Mouse (Mus musculus) cortical plate, adult 2 months (tissue): ENCODE data around the gene Gpd1. TPM values are rescaled to one million over a fixed set of nuclear protein-coding genes. Genes with fewer than 3 reads are reported as not detected.

Source experiments
- H3K27ac ChIP-seq: fragments of 200-500 bp; 2 replicates; pipeline ENCODE4 v1.5.1; 2012; ENCODE audit warnings: low read length, control low read depth, inconsistent platforms; ENCODE audit not compliant: insufficient read depth
- H3K4me1 ChIP-seq: fragments of 200-500 bp; 2 replicates; pipeline ENCODE4 v1.6.1; 2011; ENCODE audit warnings: low read length; ENCODE audit not compliant: control insufficient read depth, insufficient read depth
- H3K4me3 ChIP-seq: fragments of 200-500 bp; 2 replicates; pipeline ENCODE4 v1.5.1; 2011; ENCODE audit warnings: mild to moderate bottlenecking, low read length, control low read depth; ENCODE audit not compliant: insufficient read depth
- CTCF ChIP-seq: fragments of 200-500 bp; IDR thresholded peaks from 2 replicates; pipeline ENCODE4 v1.5.1; 2011; ENCODE audit warnings: mild to moderate bottlenecking, control low read depth, low read length; ENCODE audit not compliant: insufficient read depth; ENCODE audit errors: extremely low read depth
- POLR2A ChIP-seq: fragments of 200-500 bp; IDR thresholded peaks from 2 replicates; pipeline ENCODE4 v1.6.1; 2011; ENCODE audit warnings: mild to moderate bottlenecking, low read length, control low read depth; ENCODE audit not compliant: insufficient read depth; ENCODE audit errors: extremely low read depth
- polyA plus RNA-seq: library from polyadenylated mRNA; depleted of rRNA; stranded (reverse); fragments of >200 nt; gene quantifications from 2 replicates; pipeline ENCODE4 v1.2.3, GENCODE M21; 2012; rRNA removed

Gpd1 gene
- 55.3 and 60.4 TPM in 2 replicates for polyA plus RNA-seq

DNA sequence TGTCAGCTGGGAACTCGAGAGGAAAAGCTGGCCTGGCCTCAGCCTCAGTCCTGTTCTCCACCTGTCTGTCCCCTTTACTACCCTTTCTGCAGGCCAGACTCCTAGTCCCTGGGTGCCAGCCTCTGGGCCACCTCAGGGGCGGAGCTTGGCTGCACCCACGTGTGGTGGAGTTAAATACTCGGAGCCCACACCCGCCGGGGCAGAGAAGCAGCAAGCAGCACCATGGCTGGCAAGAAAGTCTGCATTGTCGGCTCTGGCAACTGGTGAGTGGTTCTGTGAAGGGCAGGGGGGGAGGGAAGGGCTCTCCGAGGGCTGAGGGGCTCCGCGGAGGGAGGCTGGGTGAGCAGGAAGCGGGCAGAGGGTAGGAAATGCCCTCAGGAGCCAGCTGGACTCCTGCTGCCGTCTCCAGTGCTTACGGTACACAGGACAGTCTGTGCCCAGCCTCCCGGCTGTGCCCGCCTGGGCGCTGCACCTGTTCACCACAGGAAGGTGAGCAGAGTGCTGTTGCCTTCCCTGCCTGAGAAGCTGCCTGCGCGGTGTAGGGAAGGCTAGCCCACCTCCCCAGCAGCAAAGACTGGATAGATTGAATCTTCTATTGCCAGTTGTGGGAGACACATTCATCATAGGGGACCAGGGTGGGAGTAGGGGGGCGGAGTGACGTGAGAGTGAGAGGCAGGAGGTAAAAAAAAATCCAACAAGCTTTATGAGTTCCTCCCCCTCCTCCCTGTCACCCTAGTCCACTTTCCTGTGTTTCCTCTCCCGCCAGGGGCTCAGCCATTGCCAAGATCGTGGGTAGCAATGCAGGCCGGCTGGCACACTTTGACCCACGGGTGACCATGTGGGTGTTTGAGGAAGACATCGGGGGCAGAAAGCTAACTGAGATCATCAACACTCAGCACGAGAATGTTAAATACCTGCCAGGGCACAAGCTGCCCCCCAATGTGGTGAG lies at the start of gene Gpd1:
Gene Gpd1, plus strand, starts transcription at position 130 of the 949 bp plus-strand sequence.
- H3K4me1 ChIP-seq = peaks cover 13% of the 10 kb centered on the region
- TF ChIP-seq POLR2A (peak; percentile 86), CTCF (no peak)
- peak within 1 kb of the TSS; percentile 87 for H3K27ac ChIP-seq
- H3K4me3 ChIP-seq = peak within 1 kb of the TSS; percentile 44

DNA sequence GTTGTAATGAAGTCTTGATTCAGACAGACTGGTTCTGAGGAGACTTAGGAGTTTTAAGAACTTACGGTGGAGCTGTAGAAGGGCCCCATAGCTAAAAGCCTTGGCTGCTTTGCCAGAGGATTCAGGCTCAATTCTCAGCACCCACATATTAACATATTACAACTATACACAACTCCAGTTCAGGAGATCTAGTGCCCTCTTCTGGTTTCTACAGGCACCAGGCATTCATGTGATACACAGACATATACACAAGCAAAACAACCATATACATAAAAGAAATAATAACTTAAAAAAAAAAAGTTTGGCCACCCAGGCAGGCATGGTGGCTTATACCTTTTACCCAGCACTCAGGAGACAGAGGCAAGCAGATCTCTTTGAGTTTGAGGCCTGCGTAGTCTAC lies 49.8 kb upstream of the Gpd1 start:
- TF ChIP-seq POLR2A = no peak
- no peak for TF ChIP-seq CTCF
- no peak overlapping the region for H3K4me3 ChIP-seq
- peaks cover 6% of the 10 kb centered on the region for H3K4me1 ChIP-seq
- no peak overlapping the region for H3K27ac ChIP-seq

DNA sequence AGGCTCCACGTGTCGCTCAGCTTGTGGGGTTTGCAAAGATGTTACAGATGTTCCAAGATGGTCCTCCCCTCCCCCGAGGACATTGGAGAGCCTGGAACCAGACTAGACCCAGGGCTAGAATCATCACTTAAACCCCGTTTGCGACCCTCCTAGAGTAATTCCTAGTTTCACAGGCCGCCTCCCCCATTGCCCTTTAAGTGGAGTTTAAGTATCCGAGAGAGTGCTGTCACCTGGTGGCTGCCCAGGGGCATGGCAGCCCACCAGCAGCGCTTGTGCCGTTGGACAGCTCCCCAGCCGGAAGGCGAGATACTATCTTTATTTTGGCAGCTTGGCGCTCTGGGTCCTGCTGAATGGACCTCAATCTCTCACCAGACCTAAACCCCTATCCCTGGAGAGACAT lies 48.4 kb upstream of the Gpd1 start:
- Histone ChIP-seq H3K4me3 (no peak overlapping the region), H3K27ac (no peak overlapping the region), H3K4me1 (peaks cover 8% of the 10 kb centered on the region)
- TF ChIP-seq CTCF (peak; percentile 90), POLR2A (no peak)

DNA sequence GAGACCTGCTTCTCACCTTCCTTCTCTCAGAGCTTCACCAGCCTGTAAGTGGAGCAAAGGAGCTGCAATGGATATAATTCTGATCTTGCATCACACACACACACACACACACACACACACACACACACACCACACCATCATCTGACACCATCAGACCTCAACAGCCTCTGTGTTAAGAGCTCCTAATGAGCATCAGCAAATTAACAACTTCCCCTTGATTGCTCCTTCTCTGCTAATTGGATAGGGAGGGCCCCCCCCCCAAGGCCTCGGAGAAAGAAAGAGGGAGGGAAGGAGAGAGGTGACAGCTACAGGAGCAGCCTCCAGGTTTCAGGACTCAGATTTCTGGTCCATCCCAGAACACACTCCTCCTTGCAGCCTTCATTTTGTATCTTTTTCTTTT lies 47.9 kb upstream of the Gpd1 start:
- Histone ChIP-seq H3K27ac (no peak overlapping the region), H3K4me1 (peaks cover 7% of the 10 kb centered on the region)

DNA sequence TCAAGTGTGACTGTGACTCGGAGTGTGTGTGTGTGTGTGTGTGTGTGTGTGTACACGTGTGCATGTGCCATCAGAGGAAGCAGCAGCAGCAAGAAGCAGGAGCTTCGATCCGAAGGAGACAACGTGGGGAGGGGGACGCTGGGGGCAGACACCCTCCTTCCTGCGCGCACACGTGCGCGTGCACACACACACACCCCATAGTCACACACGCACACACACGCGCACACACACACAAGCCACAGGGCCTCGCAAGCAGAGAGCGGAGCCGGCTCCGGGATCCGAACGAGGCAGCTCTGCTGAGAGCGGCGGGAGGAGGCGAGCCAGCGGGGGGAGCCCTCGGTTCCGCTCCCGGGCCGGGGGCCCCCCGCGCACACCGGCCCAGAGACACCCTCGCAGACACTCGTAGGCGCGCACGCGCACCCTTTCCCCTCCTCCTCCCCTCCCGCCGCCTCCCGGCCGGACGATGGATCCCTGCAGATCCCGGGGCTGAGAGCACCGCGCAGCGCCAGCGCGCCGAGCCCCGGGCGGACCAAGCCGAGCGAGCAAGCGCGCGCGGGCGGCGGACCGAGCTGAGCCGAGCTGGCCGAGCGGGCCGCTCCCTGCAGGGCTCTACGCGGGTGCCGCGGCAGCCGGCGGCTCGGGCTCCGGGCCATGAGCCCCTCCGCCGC lies 47.0 kb upstream of the Gpd1 start, which contains the start of gene Asic1:
Gene Asic1, plus strand, starts transcription at position 215 of the 668 bp plus-strand sequence.
- peak within 1 kb of the TSS; percentile 16; the same call in 1 of the 2 replicates for H3K27ac ChIP-seq
- no peak; the same call in 1 of the 2 replicates for TF ChIP-seq POLR2A
- TF ChIP-seq CTCF = no peak
- peaks cover 8% of the 10 kb centered on the region for H3K4me1 ChIP-seq
- H3K4me3 ChIP-seq = peak within 1 kb of the TSS; percentile 49

More for the DNA sequence above, 47.9 kb upstream of the Gpd1 start:
- TF ChIP-seq CTCF = no peak
- no peak for TF ChIP-seq POLR2A
- no peak overlapping the region for H3K4me3 ChIP-seq

DNA sequence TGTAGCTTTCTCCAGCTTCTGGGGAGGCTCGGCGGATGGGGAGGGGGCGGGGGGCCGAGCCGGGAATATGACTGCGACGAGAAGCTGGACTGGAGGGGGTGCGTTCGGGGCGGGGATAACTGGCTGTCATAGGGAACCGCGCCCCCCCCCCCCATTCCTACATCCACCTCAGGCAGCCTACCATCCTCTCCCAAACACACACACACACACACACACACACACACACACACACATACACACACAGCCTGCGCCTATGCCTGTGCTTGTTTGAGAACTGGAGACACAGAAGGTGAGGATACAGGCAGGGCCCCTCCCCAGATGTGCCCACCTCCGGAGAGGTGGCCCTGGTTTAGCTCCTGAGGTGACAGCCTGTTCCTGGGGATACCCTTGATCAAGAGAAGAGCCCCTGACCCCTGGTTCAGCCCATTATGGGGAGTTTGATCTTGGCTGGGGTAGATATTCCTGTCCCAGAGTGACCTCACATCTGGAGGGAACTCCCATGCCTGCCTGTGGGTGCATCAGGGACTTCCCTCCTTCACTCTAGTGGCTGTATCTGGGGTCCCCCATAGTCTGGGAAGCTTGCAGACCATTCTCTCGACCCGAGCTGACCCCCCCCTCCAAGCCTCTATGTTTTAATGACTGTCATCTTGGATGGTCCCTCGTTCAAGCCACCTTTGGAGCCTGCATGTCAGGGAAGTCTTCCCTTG lies 46.2 kb upstream of the Gpd1 start:
- Histone ChIP-seq H3K4me3 (peak overlapping the region; percentile 49), H3K4me1 (peaks cover 8% of the 10 kb centered on the region), H3K27ac (no peak overlapping the region)
- TF ChIP-seq CTCF = no peak
- no peak for TF ChIP-seq POLR2A

DNA sequence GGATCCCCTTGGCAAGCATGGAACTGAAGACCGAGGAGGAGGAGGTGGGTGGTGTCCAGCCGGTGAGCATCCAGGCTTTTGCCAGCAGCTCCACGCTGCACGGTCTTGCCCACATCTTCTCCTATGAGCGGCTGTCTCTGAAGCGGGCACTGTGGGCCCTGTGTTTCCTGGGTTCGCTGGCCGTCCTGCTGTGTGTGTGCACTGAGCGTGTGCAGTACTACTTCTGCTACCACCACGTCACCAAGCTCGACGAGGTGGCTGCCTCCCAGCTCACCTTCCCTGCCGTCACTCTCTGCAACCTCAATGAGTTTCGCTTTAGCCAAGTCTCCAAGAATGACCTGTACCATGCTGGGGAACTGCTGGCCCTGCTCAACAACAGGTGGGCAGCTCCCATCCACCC lies 45.5 kb upstream of the Gpd1 start:
- Histone ChIP-seq H3K27ac (no peak overlapping the region), H3K4me3 (peak overlapping the region; percentile 49; the same call in 1 of the 2 replicates), H3K4me1 (peaks cover 8% of the 10 kb centered on the region)
- TF ChIP-seq CTCF (no peak), POLR2A (no peak)

DNA sequence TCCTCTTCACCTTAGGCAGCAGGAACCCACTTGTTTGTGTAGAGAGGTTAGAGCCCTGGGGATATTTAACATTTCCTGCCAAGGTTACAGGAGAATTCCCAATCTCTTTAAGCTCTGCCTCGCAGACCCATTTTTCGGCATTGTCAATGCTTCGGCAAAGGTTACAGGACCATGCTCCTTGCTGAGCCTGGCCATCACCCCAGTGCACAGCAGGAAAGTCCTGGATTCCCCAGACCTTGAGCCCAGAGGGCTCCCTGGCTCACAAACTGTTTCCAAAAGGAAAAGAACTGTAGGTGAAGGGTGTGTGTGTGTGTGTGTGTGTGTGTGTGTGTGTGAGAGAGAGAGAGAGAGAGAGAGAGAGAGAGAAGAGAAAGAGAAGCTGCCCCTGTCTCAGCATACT lies 42.4 kb upstream of the Gpd1 start:
- TF ChIP-seq POLR2A (no peak), CTCF (no peak)
- Histone ChIP-seq H3K4me1 (peaks cover 8% of the 10 kb centered on the region), H3K4me3 (no peak overlapping the region), H3K27ac (no peak overlapping the region)

DNA sequence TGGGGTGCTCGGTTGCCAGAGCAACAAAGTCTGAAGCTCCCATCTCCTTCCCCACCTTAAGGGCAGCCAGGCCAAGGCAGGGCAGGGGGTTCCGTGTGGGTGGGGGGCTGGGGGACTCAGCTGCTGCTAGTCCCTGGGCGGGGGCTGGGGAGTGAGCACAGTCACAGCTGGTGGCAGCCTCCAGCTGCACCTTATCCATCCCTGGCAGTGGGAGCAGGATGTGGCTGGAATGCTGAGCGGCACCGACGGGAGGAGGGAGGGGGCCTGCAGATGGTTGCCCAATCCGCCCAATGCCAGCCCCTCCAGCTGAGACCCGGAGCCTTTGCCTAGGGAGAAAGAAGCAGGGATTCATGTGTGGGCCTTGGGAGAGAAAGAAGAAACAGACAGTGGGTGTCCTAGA lies 40.2 kb upstream of the Gpd1 start:
- TF ChIP-seq POLR2A (no peak), CTCF (no peak)
- Histone ChIP-seq H3K4me1 (peaks cover 6% of the 10 kb centered on the region), H3K27ac (no peak overlapping the region), H3K4me3 (no peak overlapping the region)
